In genomic region chr4:155063895-155064294, GRCm38 (mm10) we compare ENCODE assay signal across 14 mouse cellular contexts. TPM values are rescaled to one million over a fixed set of nuclear protein-coding genes. Genes with fewer than 3 reads are reported as not detected.
DNase-seq lines count a peak whose midpoint lies in the region; ATAC-seq and TF ChIP-seq lines count a peak whose summit lies in the region.
"Had no signal": no experiment of that assay in that cellular context is flagged by ENCODE, and none has a peak within 500 bp of the region (broad histone marks: within the 10 kb centered on the region; RNA-seq: fewer than 3 reads in every experiment).

No protein-coding gene starts in this region.

- no peak for TF ChIP-seq POLR2A in lung, adult 2 months (IDR thresholded peaks at IDR 0.05; ENCODE audit: borderline replicate concordance, extremely low read depth, low read depth, low read length)

- H3K4me3 ChIP-seq in neural tube, embryonic 13.5 days, result no peak overlapping the region
- no peak overlapping the region for H3K4me3 ChIP-seq in neural tube, embryonic 15.5 days (replicated peaks)
- H3K4me3 ChIP-seq in lung, adult 2 months (replicated peaks; ENCODE audit: extremely low read depth, low read depth, low read length), result no peak overlapping the region
- H3K4me3 ChIP-seq: erythroblast, embryonic 14.5 days; hindbrain, embryonic 15.5 days; midbrain, embryonic 10.5 days had no signal

- TF ChIP-seq CTCF in lung, adult 2 months (IDR thresholded peaks at IDR 0.05; ENCODE audit: insufficient read depth, low read length), result no peak

- no peaks in the 10 kb centered on the region for H3K27me3 ChIP-seq in neural tube, embryonic 13.5 days
- H3K27me3 ChIP-seq in neural tube, embryonic 15.5 days (replicated peaks), result no peaks in the 10 kb centered on the region
- H3K27me3 ChIP-seq: hindbrain, embryonic 15.5 days had no signal

- WGBS in neural tube, embryonic 13.5 days, result 36% methylated on average over 3 of the region's 3 CpGs
- WGBS in neural tube, embryonic 15.5 days, result 42% methylated on average over 3 of the region's 3 CpGs
- 41% methylated on average over 3 of the region's 3 CpGs for WGBS in lung, adult 2 months

- peak overlapping the region; percentile 31; the same call in 1 of the 2 replicates for H3K9ac ChIP-seq in neural tube, embryonic 13.5 days
- H3K9ac ChIP-seq in neural tube, embryonic 15.5 days (replicated peaks), result no peak overlapping the region
- H3K9ac ChIP-seq: hindbrain, embryonic 15.5 days had no signal

- no peak overlapping the region for H3K4me2 ChIP-seq in neural tube, embryonic 13.5 days
- no peak overlapping the region for H3K4me2 ChIP-seq in neural tube, embryonic 15.5 days
- H3K4me2 ChIP-seq: hindbrain, embryonic 15.5 days had no signal

- peaks cover 9% of the 10 kb centered on the region for H3K36me3 ChIP-seq in neural tube, embryonic 13.5 days
- H3K36me3 ChIP-seq in neural tube, embryonic 15.5 days, result peaks cover 8% of the 10 kb centered on the region

- no peaks in the 10 kb centered on the region for H3K9me3 ChIP-seq in neural tube, embryonic 13.5 days
- no peaks in the 10 kb centered on the region for H3K9me3 ChIP-seq in neural tube, embryonic 15.5 days (replicated peaks)
- H3K9me3 ChIP-seq: hindbrain, embryonic 15.5 days; midbrain, embryonic 10.5 days had no signal

- peaks cover 38% of the 10 kb centered on the region for H3K4me1 ChIP-seq in neural tube, embryonic 13.5 days (replicated peaks)
- peaks cover 34% of the 10 kb centered on the region for H3K4me1 ChIP-seq in neural tube, embryonic 15.5 days
- H3K4me1 ChIP-seq in lung, adult 2 months (ENCODE audit: control insufficient read depth, insufficient read depth, low read length), result peaks cover 8% of the 10 kb centered on the region; the same call in 1 of the 2 replicates

- peak; percentile 42 for DNase-seq in cerebellum, adult 11-12 months
- DNase-seq in cerebellum, adult 11 months, result no peak
- DNase-seq in lung, adult 2 months, result peak; percentile 46
- DNase-seq in urinary bladder, postnatal 36 days (ENCODE audit: low spot score in 2 of 2), result peak; percentile 65 to 79
- no peak for DNase-seq in heart, adult 8-10 months (ENCODE audit: low spot score)
- DNase-seq: adrenal gland, adult 2 months; gastrocnemius, postnatal 25 days; thymus, adult 18-20 months had no signal

- no peak for ATAC-seq in neural tube, embryonic 13.5 days (ENCODE audit: low read depth)
- no peak for ATAC-seq in neural tube, embryonic 15.5 days (ENCODE audit: low FRiP score)
- ATAC-seq in erythroblast, adult 5-6 weeks (replicated peaks; ENCODE audit: low FRiP score, poor library complexity, severe bottlenecking), result no peak

- no peak overlapping the region for H3K27ac ChIP-seq in neural tube, embryonic 13.5 days (replicated peaks)
- no peak overlapping the region for H3K27ac ChIP-seq in neural tube, embryonic 15.5 days (replicated peaks)
- H3K27ac ChIP-seq: hindbrain, embryonic 15.5 days; midbrain, embryonic 10.5 days had no signal

RNA-seq across cellular contexts. Expression of gene Pex10, which starts 2.9 kb away (rescaled TPM):
- polyA plus RNA-seq in neural tube, embryonic 13.5 days (2015; fragmentation: Nextera tagmentation; extraction: Ambion mirVana), result 15.9 and 17.8 TPM in 2 replicates
- polyA plus RNA-seq in neural tube, embryonic 15.5 days (2015; fragmentation: Nextera tagmentation; extraction: Ambion mirVana), result 22.3 and 23.5 TPM in 2 replicates
- 20.8 and 23.7 TPM in 2 replicates for polyA plus RNA-seq in lung, adult 2 months (2012; rRNA removed)
- total RNA-seq in heart, adult 8-10 months (2022), result 10 to 100 TPM; 18.5 to 26.0 (median 22.6) TPM
- total RNA-seq in erythroblast, adult 5-6 weeks (2015; ENCODE audit: low replicate concordance), result 0.42 and 2.7 TPM in 2 replicates
- total RNA-seq in erythroblast, adult 5-6 weeks (2017; ENCODE audit: low replicate concordance), result 0.42 and 3.6 TPM in 2 replicates

RNA-seq across cellular contexts. Expression of gene Plch2, which starts 7.3 kb away (rescaled TPM):
- polyA plus RNA-seq in neural tube, embryonic 13.5 days (2015; fragmentation: Nextera tagmentation; extraction: Ambion mirVana), result 6.1 and 6.2 TPM in 2 replicates
- 16.0 and 18.7 TPM in 2 replicates for polyA plus RNA-seq in neural tube, embryonic 15.5 days (2015; fragmentation: Nextera tagmentation; extraction: Ambion mirVana)
- polyA plus RNA-seq in lung, adult 2 months (2012; rRNA removed), result 15.1 and 23.9 TPM in 2 replicates
- under 1 TPM in 1 of 4 experiments, not detected in 3; 0.06 TPM for total RNA-seq in heart, adult 8-10 months (2022)
- total RNA-seq in erythroblast, adult 5-6 weeks (2015; ENCODE audit: low replicate concordance), result not detected in 2 replicates
- total RNA-seq in erythroblast, adult 5-6 weeks (2017; ENCODE audit: low replicate concordance), result not detected in 2 replicates
- polyA plus RNA-seq: erythroblast, embryonic 14.5 days had no signal

RNA-seq across cellular contexts. Expression of gene Rer1, which starts 22.3 kb away (rescaled TPM):
- 136 and 141 TPM in 2 replicates for polyA plus RNA-seq in neural tube, embryonic 13.5 days (2015; fragmentation: Nextera tagmentation; extraction: Ambion mirVana)
- polyA plus RNA-seq in neural tube, embryonic 15.5 days (2015; fragmentation: Nextera tagmentation; extraction: Ambion mirVana), result 130 and 139 TPM in 2 replicates
- 76.1 and 85.9 TPM in 2 replicates for polyA plus RNA-seq in lung, adult 2 months (2012; rRNA removed)
- total RNA-seq in heart, adult 8-10 months (2022), result 10 to 100 TPM; 64.2 to 73.4 (median 68.4) TPM
- total RNA-seq in erythroblast, adult 5-6 weeks (2015; ENCODE audit: low replicate concordance), result 27.1 and 49.3 TPM in 2 replicates
- total RNA-seq in erythroblast, adult 5-6 weeks (2017; ENCODE audit: low replicate concordance), result 34.8 and 36.0 TPM in 2 replicates

RNA-seq across cellular contexts. Expression of gene Morn1, which starts 22.5 kb away (rescaled TPM):
- 5.6 and 5.7 TPM in 2 replicates for polyA plus RNA-seq in neural tube, embryonic 13.5 days (2015; fragmentation: Nextera tagmentation; extraction: Ambion mirVana)
- polyA plus RNA-seq in neural tube, embryonic 15.5 days (2015; fragmentation: Nextera tagmentation; extraction: Ambion mirVana), result 6.4 and 6.7 TPM in 2 replicates
- polyA plus RNA-seq in lung, adult 2 months (2012; rRNA removed), result 14.2 and 15.5 TPM in 2 replicates
- 1 to 10 TPM in 3 of 4 experiments, under 1 TPM in 1; 0.60 to 4.4 (median 1.8) TPM for total RNA-seq in heart, adult 8-10 months (2022)
- 2.9 TPM in 1 of 2 replicates, not detected in the other for total RNA-seq in erythroblast, adult 5-6 weeks (2015; ENCODE audit: low replicate concordance)
- total RNA-seq in erythroblast, adult 5-6 weeks (2017; ENCODE audit: low replicate concordance), result 0.28 TPM in 1 of 2 replicates, not detected in the other

Comparison
In these comparisons a context has a peak if more than half of its experiments do, and no peak if none do; other contexts are left out.
1. DNase-seq: peak in cerebellum, adult 11-12 months (single experiment), lung, adult 2 months (single experiment) and urinary bladder, postnatal 36 days (2 of 2); none in cerebellum, adult 11 months (single experiment) and heart, adult 8-10 months (single experiment).